Mouse (Mus musculus) embryonic fibroblast, embryonic 13.5 days (primary cell): ENCODE measurements around the gene Gm42791.

Experiments used
- CTCF ChIP-seq: IDR thresholded peaks from 2 replicates; pipeline ENCODE4 v1.5.1; 2011; ENCODE audit warnings: mild to moderate bottlenecking, control low read depth, low read length, moderate library complexity, borderline replicate concordance; ENCODE audit not compliant: insufficient read depth
- POLR2A ChIP-seq: IDR thresholded peaks from 2 replicates; pipeline ENCODE4 v1.6.1; 2011; ENCODE audit warnings: low read depth, mild to moderate bottlenecking, control low read depth, low read length, moderate library complexity

DNA sequence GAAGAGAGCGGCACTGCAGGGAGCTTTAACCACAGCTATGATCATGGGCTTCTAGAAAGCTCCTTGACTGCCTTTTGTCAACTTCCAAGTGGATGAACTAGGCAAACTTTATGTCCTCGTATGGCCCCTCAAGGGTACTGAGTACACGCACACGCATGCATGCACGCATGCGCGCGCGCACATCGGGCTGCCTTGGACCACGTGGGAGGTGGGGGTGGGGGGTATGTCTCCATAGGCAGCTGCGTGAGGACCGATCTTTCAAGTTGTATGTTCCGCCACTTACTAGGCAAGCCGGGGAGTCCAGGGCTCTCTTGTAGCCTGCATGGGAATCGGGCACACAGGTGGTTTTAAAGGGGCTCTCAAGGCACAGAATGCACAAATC lies 25.7 kb upstream of the Gm42791 start:
- no peak for TF ChIP-seq CTCF
- TF ChIP-seq POLR2A: no peak
